Mouse (Mus musculus) kidney, postnatal 4 days (tissue): ENCODE measurements around the gene Pxylp1.

Experiments used
- DNase-seq, 2 experiments: peaks; one replicate each; pipeline ENCODE4 v3.0.0; 2021; ENCODE audit warnings: mixed read lengths in 2 of 2

Gene Pxylp1

GRCm38 (mm10) chr9:96890266-96890665 is 2.2 kb downstream of the Pxylp1 start:
- no peak for DNase-seq

GRCm38 (mm10) chr9:96889345-96890021 is 3.0 kb downstream of the Pxylp1 start:
- DNase-seq: peak; percentile 90 to 94

- peak; percentile 50 to 65 for DNase-seq
Observed at GRCm38 (mm10) chr9:96888742-96889344, 3.6 kb downstream of the Pxylp1 start.

GRCm38 (mm10) chr9:96887954-96888353 is 4.5 kb downstream of the Pxylp1 start:
- no peak for DNase-seq

- DNase-seq: no peak
Observed at GRCm38 (mm10) chr9:96887492-96887891, 5.0 kb downstream of the Pxylp1 start.

- DNase-seq: peak in 1 of 2 experiments; percentile 42
Observed at GRCm38 (mm10) chr9:96885781-96886180, 6.7 kb downstream of the Pxylp1 start.

GRCm38 (mm10) chr9:96882496-96883265 is 9.8 kb downstream of the Pxylp1 start:
- DNase-seq: no peak

- DNase-seq: no peak
Observed at GRCm38 (mm10) chr9:96881901-96882300, 10.6 kb downstream of the Pxylp1 start.

- no peak for DNase-seq
Observed at GRCm38 (mm10) chr9:96879024-96879423, 13.4 kb downstream of the Pxylp1 start.

- DNase-seq: no peak
Observed at GRCm38 (mm10) chr9:96878464-96878863, 14.0 kb downstream of the Pxylp1 start.

- DNase-seq: no peak
Observed at GRCm38 (mm10) chr9:96875704-96876103, 16.8 kb downstream of the Pxylp1 start.

GRCm38 (mm10) chr9:96873082-96873481 is 19.4 kb downstream of the Pxylp1 start:
- DNase-seq: peak; percentile 46 to 57

- no peak for DNase-seq
Observed at GRCm38 (mm10) chr9:96870104-96870503, 22.4 kb downstream of the Pxylp1 start.

- DNase-seq: no peak
Observed at GRCm38 (mm10) chr9:96869542-96869941, 22.9 kb downstream of the Pxylp1 start.

- no peak for DNase-seq
Observed at GRCm38 (mm10) chr9:96868546-96868945, 23.9 kb downstream of the Pxylp1 start.

GRCm38 (mm10) chr9:96867165-96867564 is 25.3 kb downstream of the Pxylp1 start:
- peak; percentile 22 to 39 for DNase-seq

- peak; percentile 32 to 44 for DNase-seq
Observed at GRCm38 (mm10) chr9:96866196-96866595, 26.3 kb downstream of the Pxylp1 start.

GRCm38 (mm10) chr9:96865473-96866050 is 26.9 kb downstream of the Pxylp1 start:
- peak in 1 of 2 experiments; percentile 18 for DNase-seq

- DNase-seq: no peak
Observed at GRCm38 (mm10) chr9:96863539-96863938, 28.9 kb downstream of the Pxylp1 start.

- DNase-seq: no peak
Observed at GRCm38 (mm10) chr9:96862836-96863235, 29.6 kb downstream of the Pxylp1 start.

GRCm38 (mm10) chr9:96861092-96861487 is 31.4 kb downstream of the Pxylp1 start:
- DNase-seq: no peak

- no peak for DNase-seq
Observed at GRCm38 (mm10) chr9:96860380-96861091, 31.9 kb downstream of the Pxylp1 start.

- DNase-seq: no peak
Observed at GRCm38 (mm10) chr9:96859027-96859426, 33.4 kb downstream of the Pxylp1 start.
